Mouse (Mus musculus) limb, embryonic 12.5 days (tissue): ENCODE data around the gene Adcy4. TPM values are rescaled to one million over a fixed set of nuclear protein-coding genes. Genes with fewer than 3 reads are reported as not detected.

Experiments used
- polyA plus RNA-seq: library from polyadenylated mRNA; unstranded; fragments of >200 nt; fragmentation: Nextera tagmentation; extraction: Ambion mirVana; gene quantifications from 2 replicates; pipeline ENCODE4 v1.2.1, GENCODE M21; 2016

Adcy4 gene
- polyA plus RNA-seq, 1 experiment from 2014 or later, result 17.7 TPM

Other genes starting within 250 kb of the Adcy4 start
- 33.2 and 35.4 TPM in 2 replicates for gene Pck2, start 243.8 kb downstream of the Adcy4 start, polyA plus RNA-seq
- 65.5 and 69.7 TPM in 2 replicates for gene Dcaf11, start 224.1 kb downstream of the Adcy4 start, polyA plus RNA-seq
- 1.1 TPM in 1 of 2 replicates, not detected in the other for gene A730061H03Rik, start 223.7 kb downstream of the Adcy4 start, polyA plus RNA-seq
- gene Fitm1, start 208.5 kb downstream of the Adcy4 start, polyA plus RNA-seq, result 16.0 and 16.1 TPM in 2 replicates
- 142 and 151 TPM in 2 replicates for gene Psme1, start 206.0 kb downstream of the Adcy4 start, polyA plus RNA-seq
- 3.7 and 4.0 TPM in 2 replicates for gene Emc9, start 198.8 kb downstream of the Adcy4 start, polyA plus RNA-seq
- gene Psme2, start 193.0 kb downstream of the Adcy4 start, polyA plus RNA-seq, result 210 and 260 TPM in 2 replicates
- gene Rnf31, start 192.4 kb downstream of the Adcy4 start, polyA plus RNA-seq, result 19.9 and 22.4 TPM in 2 replicates
- 9.2 and 9.6 TPM in 2 replicates for gene Irf9, start 180.5 kb downstream of the Adcy4 start, polyA plus RNA-seq
- gene Rec8, start 166.1 kb downstream of the Adcy4 start, polyA plus RNA-seq, result 10.0 and 12.2 TPM in 2 replicates
- gene Ipo4, start 148.1 kb downstream of the Adcy4 start, polyA plus RNA-seq, result 78.9 and 100 TPM in 2 replicates
- 2.7 and 3.1 TPM in 2 replicates for gene Gm49378, start 146.2 kb downstream of the Adcy4 start, polyA plus RNA-seq
- gene Tm9sf1, start 140.3 kb downstream of the Adcy4 start, polyA plus RNA-seq, result 96.1 and 96.7 TPM in 2 replicates
- 0.70 and 1.0 TPM in 2 replicates for gene Tssk4, start 133.9 kb downstream of the Adcy4 start, polyA plus RNA-seq
- 63.0 and 68.8 TPM in 2 replicates for gene Mdp1, start 123.6 kb downstream of the Adcy4 start, polyA plus RNA-seq
- gene Gmpr2, start 112.2 kb downstream of the Adcy4 start, polyA plus RNA-seq, result 67.6 and 74.2 TPM in 2 replicates
- 594 and 653 TPM in 2 replicates for gene Nedd8, start 112.0 kb downstream of the Adcy4 start, polyA plus RNA-seq
- gene Tinf2, start 102.3 kb downstream of the Adcy4 start, polyA plus RNA-seq, result 57.1 and 58.3 TPM in 2 replicates
- 2.0 and 2.7 TPM in 2 replicates for gene Tgm1, start 70.2 kb downstream of the Adcy4 start, polyA plus RNA-seq
- gene Rabggta, start 61.8 kb downstream of the Adcy4 start, polyA plus RNA-seq, result 27.3 and 29.0 TPM in 2 replicates
- gene Dhrs1, start 38.4 kb downstream of the Adcy4 start, polyA plus RNA-seq, result 72.5 and 82.6 TPM in 2 replicates
- gene Nop9, start 38.4 kb downstream of the Adcy4 start, polyA plus RNA-seq, result 52.0 and 53.0 TPM in 2 replicates
- gene Cideb, start 25.6 kb downstream of the Adcy4 start, polyA plus RNA-seq, result 0.60 TPM in 1 of 2 replicates, not detected in the other
- 0.58 and 0.73 TPM in 2 replicates for gene Ltb4r2, start 22.7 kb downstream of the Adcy4 start, polyA plus RNA-seq
- gene Ltb4r1, start 18.1 kb downstream of the Adcy4 start, polyA plus RNA-seq, result 0.26 and 0.68 TPM in 2 replicates
- gene Ripk3, start 4.8 kb upstream of the Adcy4 start, polyA plus RNA-seq, result 25.2 and 36.4 TPM in 2 replicates
- gene Nfatc4, start 39.0 kb upstream of the Adcy4 start, polyA plus RNA-seq, result 147 and 151 TPM in 2 replicates
- 38.9 and 46.0 TPM in 2 replicates for gene Nynrin, start 69.9 kb upstream of the Adcy4 start, polyA plus RNA-seq
- 0.20 and 0.21 TPM in 2 replicates for gene Cbln3, start 100.3 kb upstream of the Adcy4 start, polyA plus RNA-seq
- gene Khnyn, start 100.9 kb upstream of the Adcy4 start, polyA plus RNA-seq, result 36.9 and 38.8 TPM in 2 replicates
- 81.7 and 86.3 TPM in 2 replicates for gene Sdr39u1, start 116.2 kb upstream of the Adcy4 start, polyA plus RNA-seq
- 0.20 and 0.45 TPM in 2 replicates for gene Cma1, start 160.6 kb upstream of the Adcy4 start, polyA plus RNA-seq
- gene Cma2, start 166.9 kb upstream of the Adcy4 start, polyA plus RNA-seq, result not detected in 2 replicates
- not detected in 2 replicates for gene Mcpt1, start 233.9 kb upstream of the Adcy4 start, polyA plus RNA-seq
- gene Mcpt9, start 246.4 kb upstream of the Adcy4 start, polyA plus RNA-seq, result not detected in 2 replicates